Mouse (Mus musculus) liver, embryonic 14.5 days (tissue): ENCODE data around the gene Slc22a20. TPM values are rescaled to one million over a fixed set of nuclear protein-coding genes. Genes with fewer than 3 reads are reported as not detected.
A peak's percentile ranks its signal among the peaks of the same experiment; 100 is the strongest.

ENCODE experiments used
- ATAC-seq: fragments of 200-750 bp; cut with Nextera tagmentation; 2 replicates; pipeline ENCODE4 v1.8.0; 2017; ENCODE audit warnings: moderate number of reproducible peaks, mild to moderate bottlenecking, moderate library complexity; ENCODE audit not compliant: insufficient read depth
- DNase-seq, 3 experiments: peaks; one replicate each; pipeline ENCODE4 v3.0.0-alpha.2; 2012 to 2013; ENCODE audit warnings: low read depth in 3 of 3, low spot score in 3 of 3
- H3K27ac ChIP-seq: fragments of 300-500 bp; sonication (generic); 2 replicates; pipeline ENCODE4 v1.5.1; 2014; ENCODE audit warnings: moderate library complexity, mild to moderate bottlenecking, control low read depth, inconsistent platforms
- H3K27me3 ChIP-seq: fragments of 300-500 bp; sonication (generic); 2 replicates; pipeline ENCODE4 v1.6.1; 2014; ENCODE audit warnings: mild to moderate bottlenecking, low read length, moderate library complexity; ENCODE audit not compliant: control insufficient read depth, insufficient read depth
- H3K36me3 ChIP-seq: fragments of 300-500 bp; sonication (generic); replicated peaks from 2 replicates; pipeline ENCODE4 v1.6.1; 2014; ENCODE audit warnings: low read depth; ENCODE audit not compliant: control insufficient read depth, insufficient read depth
- H3K4me1 ChIP-seq, 2 experiments: fragments of 200-500 bp in 1 of 2; fragments of 300-500 bp in 1 of 2; sonication (generic) in 1 of 2; replicated peaks; 2 replicates each; pipeline ENCODE4 v1.6.1; 2012 to 2014; ENCODE audit warnings: antibody characterized with exemption in 1 of 2, inconsistent platforms in 1 of 2, low read length in 1 of 2; ENCODE audit not compliant: control insufficient read depth in 2 of 2, insufficient read depth in 2 of 2
- H3K4me2 ChIP-seq: fragments of 300-500 bp; sonication (generic); 2 replicates; pipeline ENCODE4 v1.6.1; 2014; ENCODE audit warnings: low read depth, mild to moderate bottlenecking, control low read depth, moderate library complexity
- H3K4me3 ChIP-seq, 2 experiments: fragments of 200-500 bp in 1 of 2; fragments of 300-500 bp in 1 of 2; sonication (generic) in 1 of 2; 2 replicates each; pipeline ENCODE4 v1.5.1; 2012 to 2014; ENCODE audit warnings: low read depth in 2 of 2, low read length in 2 of 2, mild to moderate bottlenecking in 2 of 2, control low read depth in 1 of 2, inconsistent platforms in 1 of 2, moderate library complexity in 1 of 2; ENCODE audit not compliant: insufficient read depth in 1 of 2
- H3K9ac ChIP-seq: fragments of 300-500 bp; sonication (generic); replicated peaks from 2 replicates; pipeline ENCODE4 v1.6.1; 2014; ENCODE audit warnings: mild to moderate bottlenecking, control low read depth, moderate library complexity
- H3K9me3 ChIP-seq: fragments of 300-500 bp; sonication (generic); 2 replicates; pipeline ENCODE4 v1.6.1; 2016; ENCODE audit warnings: low read length, mixed read lengths; ENCODE audit not compliant: control insufficient read depth
- CTCF ChIP-seq: IDR thresholded peaks from 2 replicates; pipeline ENCODE4 v1.5.1; 2016; ENCODE audit warnings: antibody characterized with exemption, low read depth, control low read depth
- EP300 ChIP-seq: IDR thresholded peaks from 2 replicates; pipeline ENCODE4 v1.6.1; 2016; ENCODE audit warnings: antibody characterized with exemption, low read depth
- WGBS: fragments of 180-500 bp; shearing (Covaris S2); extraction: QIAGEN DNeasy Blood & Tissue Kit; methylation state at CpG from one replicate; pipeline ENCODE4 v1.1.7; 2014; ENCODE audit not compliant: insufficient replicate concordance; 5-methylcytosine and 5-hydroxymethylcytosine counted together
- polyA plus RNA-seq, 2 experiments: library from polyadenylated mRNA; depleted of rRNA in 1 of 2; stranded (reverse) in 1 of 2; unstranded in 1 of 2; fragments of >200 nt; fragmentation: Nextera tagmentation in 1 of 2; extraction: Ambion mirVana in 1 of 2; gene quantifications; 2 replicates each; pipeline versions ENCODE4 v1.2.1 to v1.2.3; 2012 to 2014

Gene Slc22a20
- polyA plus RNA-seq, 2 experiments = 0.08 TPM; not detected in 1

DNA sequence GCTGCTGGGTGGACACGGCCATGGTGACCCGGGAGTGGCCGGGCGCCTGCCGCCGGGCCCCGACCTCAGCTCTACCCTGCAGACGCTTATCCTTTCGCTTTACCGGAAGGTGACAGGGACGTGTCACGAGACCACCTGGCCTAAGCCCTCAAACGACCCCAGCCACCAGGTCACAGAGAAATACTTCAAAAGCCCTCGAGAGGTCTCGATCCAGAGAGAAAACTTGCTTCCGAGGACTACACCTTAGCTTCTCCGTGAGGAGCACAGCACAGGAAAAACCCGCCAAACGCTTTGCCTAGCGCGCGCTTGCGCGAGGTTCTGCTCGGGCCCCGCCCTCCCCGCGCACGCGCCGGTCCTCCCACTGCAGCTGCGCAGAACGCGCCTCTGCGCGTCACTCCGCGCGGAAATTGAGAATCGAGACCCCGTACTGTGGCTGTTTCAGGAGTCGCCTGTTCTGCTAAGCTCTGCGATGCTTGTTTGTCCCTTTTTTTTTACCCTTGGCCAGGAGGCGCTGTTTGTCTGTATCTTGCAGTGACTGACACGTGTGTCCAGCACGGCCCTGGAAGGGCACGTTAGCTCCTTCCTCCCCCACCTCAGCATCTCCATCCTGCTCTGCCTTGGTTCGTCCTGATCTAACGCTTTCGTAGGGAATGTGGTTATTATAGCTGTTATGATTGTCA, 21.9 kb downstream of the Slc22a20 start, which contains the start of gene Pola2:
TSS of gene Pola2 (minus strand) at position 320 of the 680 bp plus-strand sequence.
- Histone ChIP-seq H3K27me3 (no peaks in the 10 kb centered on the region), H3K36me3 (peaks cover 25% of the 10 kb centered on the region), H3K4me2 (peak within 1 kb of the TSS; percentile 99), H3K9ac (peak within 1 kb of the TSS; percentile 91), H3K9me3 (no peaks in the 10 kb centered on the region), H3K4me3 (peak within 1 kb of the TSS; percentile 96 to 97), H3K4me1 (peaks cover 46 to 49% of the 10 kb centered on the region in 2 experiments), H3K27ac (peak within 1 kb of the TSS; percentile 83)
- peak; percentile 65 for ATAC-seq
- peak; percentile 71 to 75 (median 74) for DNase-seq
- 0% methylated on average over 50 of the region's 50 CpGs for WGBS
- TF ChIP-seq CTCF (peak; percentile 37), EP300 (no peak)

GRCm38 (mm10) chr19:5962651-5963050, 23.3 kb downstream of the Slc22a20 start:
- no peak overlapping the region; the same call in 1 of the 2 replicates for H3K27ac ChIP-seq
- 18% methylated on average over 1 of the region's 1 CpGs for WGBS
- peak overlapping the region; percentile 99 for H3K4me2 ChIP-seq
- peak; percentile 57 for TF ChIP-seq CTCF
- no peak for TF ChIP-seq EP300
- no peaks in the 10 kb centered on the region for H3K9me3 ChIP-seq
- peak overlapping the region; percentile 96 to 97 for H3K4me3 ChIP-seq
- peak overlapping the region; percentile 91 for H3K9ac ChIP-seq
- ATAC-seq (no peak), DNase-seq (no peak)
- peaks cover 38 to 42% of the 10 kb centered on the region in 2 experiments for H3K4me1 ChIP-seq
- peaks cover 37% of the 10 kb centered on the region for H3K36me3 ChIP-seq
- no peaks in the 10 kb centered on the region for H3K27me3 ChIP-seq

DNA sequence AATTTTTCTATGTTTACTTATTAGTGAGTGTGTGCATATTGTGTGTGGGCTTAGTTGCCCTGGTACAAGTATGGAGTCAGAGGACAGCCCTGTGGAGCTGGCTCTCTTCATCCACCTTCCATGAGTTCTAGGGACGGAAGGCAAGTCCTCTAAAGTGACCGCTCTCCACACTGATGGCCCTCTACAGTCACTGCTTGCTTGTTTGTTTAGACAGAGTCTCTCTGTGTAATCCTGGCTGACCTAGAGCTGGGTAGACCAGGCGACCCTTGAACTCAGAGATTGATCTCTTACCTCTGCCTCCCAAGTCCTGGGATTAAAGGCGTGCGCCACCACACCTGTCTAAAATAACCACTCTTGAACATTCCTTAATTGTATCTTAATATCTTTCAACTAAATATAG, 28.6 kb downstream of the Slc22a20 start:
- no peak for DNase-seq
- peaks cover 85% of the 10 kb centered on the region for H3K36me3 ChIP-seq
- H3K4me1 ChIP-seq = peaks cover 2% of the 10 kb centered on the region in 2 experiments; a peak in 3 of 4 replicates
- H3K27ac ChIP-seq = no peak overlapping the region
- no peaks in the 10 kb centered on the region for H3K27me3 ChIP-seq
- H3K9ac ChIP-seq = no peak overlapping the region
- no peak overlapping the region for H3K4me3 ChIP-seq
- H3K9me3 ChIP-seq = no peaks in the 10 kb centered on the region
- TF ChIP-seq CTCF = no peak
- no peak for TF ChIP-seq EP300
- peak; percentile 30; the same call in 1 of the 2 replicates for ATAC-seq
- WGBS = 80% methylated on average over 5 of the region's 5 CpGs
- no peak overlapping the region for H3K4me2 ChIP-seq

DNA sequence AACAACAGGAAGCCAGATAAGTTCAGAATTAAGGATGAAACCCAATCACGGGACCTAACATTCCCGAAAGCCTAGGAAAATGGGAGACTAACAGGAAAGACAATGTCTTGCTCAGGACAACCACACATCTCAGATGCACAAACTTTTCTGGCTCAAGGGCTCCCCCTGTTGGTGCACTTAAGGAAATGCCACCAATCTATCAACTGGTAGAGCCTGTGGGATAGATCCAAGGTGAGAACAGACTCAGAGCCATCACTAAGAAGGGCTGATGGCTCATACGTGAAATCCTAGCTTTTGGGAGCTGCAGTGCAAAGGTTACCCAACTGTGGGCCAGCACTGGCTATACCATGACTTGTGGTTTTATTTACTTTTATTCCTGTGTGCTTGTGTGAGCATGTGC, 29.3 kb downstream of the Slc22a20 start:
- ATAC-seq = peak; percentile 57; the same call in 1 of the 2 replicates
- Histone ChIP-seq H3K4me1 (peaks cover 0 to 2% of the 10 kb centered on the region in 2 experiments; a peak in 2 of 4 replicates), H3K27ac (no peak overlapping the region)

More for the DNA sequence above, 29.3 kb downstream of the Slc22a20 start:
- Histone ChIP-seq H3K9me3 (no peaks in the 10 kb centered on the region), H3K27me3 (no peaks in the 10 kb centered on the region), H3K36me3 (peaks cover 89% of the 10 kb centered on the region), H3K9ac (no peak overlapping the region), H3K4me2 (no peak overlapping the region), H3K4me3 (no peak overlapping the region)
- 19% methylated on average over 3 of the region's 3 CpGs for WGBS
- peak; percentile 60 to 68 (median 63) for DNase-seq
- TF ChIP-seq EP300 (no peak), CTCF (peak; percentile 93)
